Mouse (Mus musculus) gastrocnemius, postnatal 36 days (tissue): Measurements from ENCODE around the gene Kcnt2. TPM values are rescaled to one million over a fixed set of nuclear protein-coding genes. Genes with fewer than 3 reads are reported as not detected.

Source experiments
- DNase-seq, 2 experiments: peaks; one replicate each; pipeline ENCODE4 v3.0.0; 2022
- intact Hi-C: fragments of 180-260 bp; cut with DNase I; formaldehyde crosslinking; loops from one replicate; pipeline ENCODE4 v1.15.1; 2025
- total RNA-seq, 2 experiments: library from RNA; stranded (reverse); gene quantifications; 2 replicates each; pipeline ENCODE4 v1.2.3; 2021

Kcnt2 gene
- total RNA-seq, 2 experiments from 2014 or later, result 0.33 to 0.64 TPM

DNA sequence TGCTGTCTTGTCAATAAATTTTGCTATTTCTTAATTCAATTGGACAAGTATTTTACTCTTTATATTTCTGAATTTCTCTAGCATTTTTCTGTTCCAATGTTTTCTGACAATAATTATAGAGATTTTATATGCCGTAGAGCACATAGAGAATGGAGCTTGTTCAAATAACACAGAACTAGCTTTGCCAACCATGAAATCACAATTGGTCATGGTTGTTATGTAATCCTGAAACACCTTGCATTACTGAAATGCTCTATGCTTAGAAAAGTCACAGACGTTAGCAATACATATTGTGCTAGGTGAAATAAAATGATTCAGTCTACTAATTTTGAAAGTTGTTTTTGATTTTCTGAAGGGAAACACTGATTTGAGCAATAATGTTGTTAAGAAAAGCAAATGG lies 118.8 kb downstream of the Kcnt2 start:
- DNase-seq, result no peak
- intact Hi-C loops, result no loop called here

DNA sequence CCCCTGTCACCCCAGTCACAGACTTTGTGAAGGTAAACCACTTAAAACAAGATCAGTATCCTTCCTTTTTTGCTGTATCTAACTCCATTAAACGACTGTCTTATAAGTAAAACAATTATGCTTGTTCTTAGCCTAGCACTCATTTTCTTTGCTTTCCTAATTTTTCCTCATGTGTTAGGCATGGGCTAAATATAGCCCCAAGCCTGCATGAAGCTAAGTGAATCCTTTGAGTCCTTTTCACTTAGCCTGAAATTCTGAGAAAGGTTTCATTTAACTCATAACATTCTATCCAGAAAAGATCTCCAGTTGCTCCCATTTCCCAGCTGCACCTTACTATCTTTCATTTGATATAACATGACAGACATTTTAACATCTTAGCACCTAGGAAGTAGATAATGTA lies 127.6 kb downstream of the Kcnt2 start:
- intact Hi-C loops, result no loop called here
- DNase-seq, result no peak

DNA sequence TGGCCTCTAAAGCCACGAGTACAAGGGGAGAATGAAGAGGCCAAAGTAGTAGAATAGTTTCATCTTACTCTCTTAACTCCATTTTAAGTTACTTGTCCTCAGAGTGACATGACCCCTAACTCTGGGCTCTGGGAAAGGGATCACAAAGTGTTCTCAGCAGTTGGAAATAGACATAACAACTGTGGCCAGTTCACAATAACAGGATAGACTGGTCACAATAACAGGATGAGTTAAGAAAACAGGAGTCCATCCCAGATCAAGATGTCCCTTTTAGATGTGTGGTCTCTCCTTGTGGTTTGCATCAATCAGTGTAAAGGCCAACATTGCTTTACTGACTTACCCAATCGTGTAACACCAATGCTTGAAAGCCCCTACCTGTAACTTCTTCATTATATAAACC lies 132.8 kb downstream of the Kcnt2 start:
- intact Hi-C loops, result no loop called here
- DNase-seq, result no peak

- DNase-seq, result no peak
- intact Hi-C loops, result no loop called here
These were observed 133.6 kb downstream of the Kcnt2 start for GRCm38 (mm10) chr1:140379526-140379925.

- no peak for DNase-seq
- intact Hi-C loops, result no loop called here
These were observed 135.1 kb downstream of the Kcnt2 start for GRCm38 (mm10) chr1:140381093-140381492.

- no peak for DNase-seq
- intact Hi-C loops, result no loop called here
These were observed 144.3 kb downstream of the Kcnt2 start for GRCm38 (mm10) chr1:140390301-140390700.

- no peak for DNase-seq
- intact Hi-C loops, result no loop called here
These were observed 151.8 kb downstream of the Kcnt2 start for GRCm38 (mm10) chr1:140397756-140398155.

- no peak for DNase-seq
- intact Hi-C loops, result no loop called here
These were observed 160.8 kb downstream of the Kcnt2 start for GRCm38 (mm10) chr1:140406631-140407288.

- no peak for DNase-seq
- intact Hi-C loops, result no loop called here
These were observed 169.8 kb downstream of the Kcnt2 start for GRCm38 (mm10) chr1:140415761-140416160.

- intact Hi-C loops, result no loop called here
- no peak for DNase-seq
These were observed 177.0 kb downstream of the Kcnt2 start for GRCm38 (mm10) chr1:140422954-140423353.

- no peak for DNase-seq
- intact Hi-C loops, result no loop called here
These were observed 183.4 kb downstream of the Kcnt2 start for GRCm38 (mm10) chr1:140429284-140429850.

DNA sequence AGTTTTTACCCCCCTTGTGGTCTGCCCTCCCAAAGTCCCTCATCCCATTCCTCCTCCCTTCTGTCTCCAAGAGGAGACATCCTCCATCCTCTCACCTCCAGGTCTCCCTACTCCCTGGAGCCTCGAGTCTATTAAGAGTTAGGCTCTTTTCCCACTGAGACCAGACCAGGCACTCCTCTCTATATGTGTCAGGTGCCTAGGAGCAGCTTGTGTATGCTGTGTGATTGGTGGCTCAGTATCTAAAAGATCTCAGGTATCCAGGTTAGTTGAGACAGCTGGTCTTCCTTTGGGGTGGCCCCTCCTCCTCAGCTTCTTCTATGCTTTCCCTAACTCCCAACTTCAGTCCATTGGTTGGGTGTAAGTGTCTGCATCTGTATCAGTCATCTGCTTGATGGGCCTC lies 186.1 kb downstream of the Kcnt2 start:
- intact Hi-C loops, result no loop called here

GRCm38 (mm10) chr1:140434791-140435190 lies 188.8 kb downstream of the Kcnt2 start:
- intact Hi-C loops, result no loop called here
- DNase-seq, result no peak

More for the DNA sequence above, 186.1 kb downstream of the Kcnt2 start:
- DNase-seq, result no peak

- intact Hi-C loops, result no loop called here
These were observed 192.2 kb downstream of the Kcnt2 start for GRCm38 (mm10) chr1:140438176-140438575.

DNA sequence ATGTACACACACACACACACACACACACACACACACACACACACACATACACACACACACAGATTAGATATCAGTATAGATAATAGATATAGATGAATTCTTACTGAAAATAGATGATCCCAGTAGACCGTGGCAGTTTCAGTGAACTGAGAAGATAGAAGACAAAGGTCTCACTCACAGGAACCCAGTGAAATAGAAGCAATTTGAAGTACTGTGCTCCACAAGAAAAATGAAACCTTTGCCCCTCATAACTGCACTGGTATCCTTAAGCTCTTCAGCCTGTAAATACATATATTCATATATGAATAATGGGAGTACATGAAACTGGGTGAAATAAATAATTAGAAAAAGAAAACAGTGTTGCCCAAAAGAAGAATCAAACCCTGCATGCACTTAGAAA lies 197.9 kb downstream of the Kcnt2 start:
- intact Hi-C loops, result no loop called here
- DNase-seq, result no peak

More at GRCm38 (mm10) chr1:140438176-140438575, 192.2 kb downstream of the Kcnt2 start:
- DNase-seq, result no peak

DNA sequence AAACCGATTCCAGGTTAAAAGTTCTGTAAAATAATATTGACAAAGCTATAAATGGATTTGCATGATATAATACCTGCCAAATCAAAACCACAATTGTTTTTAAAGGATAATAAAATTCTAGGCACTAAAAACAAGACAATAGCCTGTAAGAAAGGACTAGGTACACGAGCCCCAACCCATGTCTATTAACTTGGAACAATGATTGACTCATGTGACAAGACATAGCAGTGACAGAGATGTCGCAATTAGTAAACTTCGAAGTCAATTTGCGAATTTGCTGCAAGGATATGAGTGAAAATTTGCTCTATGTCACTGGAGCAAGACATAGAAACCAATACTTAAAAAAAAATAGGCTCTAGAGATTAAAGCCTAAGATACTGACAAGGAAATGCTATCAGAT lies 198.4 kb downstream of the Kcnt2 start:
- intact Hi-C loops, result no loop called here

GRCm38 (mm10) chr1:140451461-140451860 lies 205.5 kb downstream of the Kcnt2 start:
- intact Hi-C loops, result no loop called here
- DNase-seq, result no peak

More for the DNA sequence above, 198.4 kb downstream of the Kcnt2 start:
- no peak for DNase-seq

DNA sequence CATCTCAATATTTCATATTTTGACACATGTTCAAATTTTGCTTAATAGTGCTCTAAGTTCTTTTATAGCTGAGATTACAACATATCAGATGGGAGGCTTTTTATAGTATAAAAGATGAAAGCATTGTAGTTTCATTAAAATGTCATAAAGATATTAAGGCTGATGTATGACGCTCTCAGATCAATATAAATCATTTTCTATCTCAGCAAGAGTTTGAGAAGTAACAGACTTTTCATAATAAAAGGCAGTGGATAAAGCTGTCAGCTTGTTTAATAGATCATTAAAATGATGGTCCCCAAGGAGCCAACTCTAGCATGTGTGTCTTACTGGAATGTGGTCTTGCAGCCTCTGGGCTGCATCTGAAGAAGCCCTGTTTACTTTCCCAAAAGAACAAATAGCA lies 206.0 kb downstream of the Kcnt2 start:
- no peak for DNase-seq
- intact Hi-C loops, result no loop called here

DNA sequence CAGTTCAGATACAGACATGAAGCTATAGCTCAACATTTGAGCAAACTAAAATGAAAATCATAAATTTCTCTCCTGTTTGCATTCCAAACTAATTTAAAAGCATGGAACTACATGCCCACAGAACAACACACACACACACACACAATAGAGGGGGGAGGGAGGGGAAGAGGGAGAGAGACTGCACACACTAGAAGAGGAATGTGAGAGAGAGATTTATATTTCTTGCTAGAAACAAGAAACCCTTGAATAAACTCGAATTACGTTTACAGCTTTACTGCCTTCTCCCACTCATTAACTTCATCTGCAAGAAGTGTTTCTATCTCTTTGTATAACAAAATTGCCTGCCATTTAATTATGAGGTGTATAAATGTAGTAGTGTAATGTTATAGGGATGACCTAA lies 209.9 kb downstream of the Kcnt2 start:
- intact Hi-C loops, result no loop called here
- DNase-seq, result no peak

DNA sequence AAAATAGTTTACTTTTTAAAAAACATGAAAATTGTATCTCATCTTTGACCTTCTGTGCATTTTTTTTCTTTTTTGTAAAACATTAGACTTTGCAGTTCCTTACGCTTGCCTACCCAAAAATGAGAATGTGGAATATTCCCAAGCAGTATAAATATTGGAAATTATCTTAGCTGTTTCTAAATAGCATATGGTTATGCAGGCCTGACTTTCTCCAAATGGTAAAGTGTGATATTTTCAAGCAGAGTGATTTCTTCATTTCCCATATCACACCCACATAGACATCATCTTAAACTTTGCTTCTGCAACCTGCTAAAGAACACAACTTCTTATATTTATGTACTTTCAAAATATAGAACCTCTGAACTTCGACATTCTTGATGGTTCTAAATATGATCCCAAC lies 210.9 kb downstream of the Kcnt2 start:
- DNase-seq, result no peak

GRCm38 (mm10) chr1:140468315-140468714 lies 222.4 kb downstream of the Kcnt2 start:
- intact Hi-C loops, result no loop called here
- no peak for DNase-seq

More for the DNA sequence above, 210.9 kb downstream of the Kcnt2 start:
- intact Hi-C loops, result no loop called here

DNA sequence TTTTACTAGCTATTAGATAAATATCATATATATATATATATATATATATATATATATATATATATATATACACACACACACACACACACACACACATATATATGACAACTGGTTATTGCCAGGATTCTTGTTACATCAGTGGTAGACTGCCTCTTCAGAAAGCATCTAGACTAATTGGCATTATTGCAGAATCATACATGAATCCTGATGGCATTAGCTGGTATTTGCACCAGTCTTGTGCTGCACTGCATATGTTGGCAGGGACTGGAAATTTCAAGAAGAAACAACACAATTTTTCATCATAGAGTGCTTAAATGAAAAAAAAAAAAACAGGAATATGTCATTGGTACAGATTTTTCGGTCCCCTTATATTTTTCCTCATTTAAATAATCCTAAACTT lies 223.6 kb downstream of the Kcnt2 start:
- DNase-seq, result no peak
- intact Hi-C loops, result no loop called here

GRCm38 (mm10) chr1:140476921-140477320 lies 231.0 kb downstream of the Kcnt2 start:
- intact Hi-C loops, result no loop called here
- DNase-seq, result no peak
